ENCODE assay signal across 8 mouse cellular contexts in genomic region chrX:151046321-151046720, GRCm38 (mm10). TPM values are rescaled to one million over a fixed set of nuclear protein-coding genes. Genes with fewer than 3 reads are reported as not detected.
A peak's percentile ranks its signal among the peaks of the same experiment; 100 is the strongest.
DNase-seq lines count a peak whose midpoint lies in the region; ATAC-seq and TF ChIP-seq lines count a peak whose summit lies in the region.

No protein-coding gene starts in this region.

- 0 out of 2 replicates have a peak, but pooled peaks cover 4% of the 10 kb centered on the region for H3K4me1 ChIP-seq in liver, adult 2 months (ENCODE audit: control insufficient read depth, insufficient read depth, low read length)
- H3K4me1 ChIP-seq in forebrain, embryonic 11.5 days (replicated peaks; ENCODE audit: control insufficient read depth, insufficient read depth, low read length), result no peaks in the 10 kb centered on the region; the same call in 1 of the 2 replicates
- 0 out of 2 replicates have a peak, but pooled peaks cover 7% of the 10 kb centered on the region for H3K4me1 ChIP-seq in intestine, embryonic 16.5 days (ENCODE audit: control insufficient read depth, insufficient read depth, low read length)
- H3K4me1 ChIP-seq in neural tube, embryonic 13.5 days (replicated peaks), result peaks cover 28% of the 10 kb centered on the region

- no peak overlapping the region for H3K9ac ChIP-seq in liver, adult 2 months (ENCODE audit: low read depth, low read length)
- H3K9ac ChIP-seq in forebrain, embryonic 11.5 days (ENCODE audit: low read length), result peak overlapping the region; percentile 79; the same call in 1 of the 2 replicates
- no peak overlapping the region for H3K9ac ChIP-seq in intestine, embryonic 16.5 days (ENCODE audit: low read depth, low read length)
- peak overlapping the region; percentile 87; the same call in 1 of the 2 replicates for H3K9ac ChIP-seq in neural tube, embryonic 13.5 days

- WGBS in liver, adult 2 months, result 23% methylated on average over 11 of the region's 11 CpGs
- WGBS in forebrain, embryonic 11.5 days, result 41% methylated on average over 11 of the region's 11 CpGs
- WGBS in intestine, embryonic 16.5 days, result 44% methylated on average over 11 of the region's 11 CpGs
- 37% methylated on average over 11 of the region's 11 CpGs for WGBS in neural tube, embryonic 13.5 days

- peak; percentile 0 for DNase-seq in liver, adult 2 months (ENCODE audit: extremely low read depth, low read depth, low spot score)
- no peak for DNase-seq in liver
- DNase-seq in forebrain, embryonic 11.5 days (ENCODE audit: low spot score), result no peak
- no peak for DNase-seq in embryo, embryonic 9.5 days (ENCODE audit: extremely low spot score)
- no peak for DNase-seq in right cerebral cortex, adult 18-20 months
- DNase-seq in adrenal gland, postnatal 10 days, result no peak

- H3K9me3 ChIP-seq in forebrain, embryonic 11.5 days (ENCODE audit: control insufficient read depth, low read length), result no peaks in the 10 kb centered on the region
- no peaks in the 10 kb centered on the region for H3K9me3 ChIP-seq in intestine, embryonic 16.5 days (ENCODE audit: control insufficient read depth, low read length)
- H3K9me3 ChIP-seq in neural tube, embryonic 13.5 days, result no peaks in the 10 kb centered on the region

- no peak overlapping the region; the same call in 1 of the 2 replicates for H3K27ac ChIP-seq in liver, adult 2 months (replicated peaks; ENCODE audit: insufficient read depth, low read depth, low read length)
- H3K27ac ChIP-seq in forebrain, embryonic 11.5 days (ENCODE audit: low read depth, low read length), result no peak overlapping the region
- peak overlapping the region; percentile 14; the same call in 1 of the 2 replicates for H3K27ac ChIP-seq in intestine, embryonic 16.5 days (ENCODE audit: low read length)
- peak overlapping the region; percentile 92 for H3K27ac ChIP-seq in neural tube, embryonic 13.5 days (replicated peaks)

- H3K4me2 ChIP-seq in forebrain, embryonic 11.5 days (ENCODE audit: low read depth, low read length, severe bottlenecking), result peak overlapping the region; percentile 62
- H3K4me2 ChIP-seq in intestine, embryonic 16.5 days (ENCODE audit: low read depth, low read length), result peak overlapping the region; percentile 51
- peak overlapping the region; percentile 70 for H3K4me2 ChIP-seq in neural tube, embryonic 13.5 days

- no peaks in the 10 kb centered on the region for H3K27me3 ChIP-seq in liver, adult 2 months (ENCODE audit: control insufficient read depth, insufficient read depth, low read length)
- no peaks in the 10 kb centered on the region for H3K27me3 ChIP-seq in forebrain, embryonic 11.5 days (ENCODE audit: control insufficient read depth, insufficient read depth, low read length)
- no peaks in the 10 kb centered on the region for H3K27me3 ChIP-seq in intestine, embryonic 16.5 days (replicated peaks; ENCODE audit: control insufficient read depth, insufficient read depth, low read length)
- no peaks in the 10 kb centered on the region for H3K27me3 ChIP-seq in neural tube, embryonic 13.5 days

- TF ChIP-seq POLR2A in liver, adult 2 months (IDR thresholded peaks at IDR 0.05; ENCODE audit: extremely low read depth, insufficient read depth, low read length), result no peak

- no peak overlapping the region; the same call in 1 of the 2 replicates for H3K4me3 ChIP-seq in liver, adult 2 months (ENCODE audit: insufficient read depth, low read depth, low read length)
- H3K4me3 ChIP-seq in forebrain, embryonic 11.5 days (ENCODE audit: low read depth, low read length), result peak overlapping the region; percentile 60
- H3K4me3 ChIP-seq in intestine, embryonic 16.5 days (ENCODE audit: low read length), result peak overlapping the region; percentile 66
- H3K4me3 ChIP-seq in neural tube, embryonic 13.5 days, result peak overlapping the region; percentile 67

- TF ChIP-seq CTCF in liver, adult 2 months (IDR thresholded peaks at IDR 0.05; ENCODE audit: low read depth, low read length), result no peak

- no peaks in the 10 kb centered on the region for H3K36me3 ChIP-seq in liver, adult 2 months (ENCODE audit: control insufficient read depth, insufficient read depth, low read length)
- no peaks in the 10 kb centered on the region for H3K36me3 ChIP-seq in forebrain, embryonic 11.5 days (ENCODE audit: control insufficient read depth, insufficient read depth, low read length)
- no peaks in the 10 kb centered on the region for H3K36me3 ChIP-seq in intestine, embryonic 16.5 days (ENCODE audit: control insufficient read depth, insufficient read depth, low read length)
- H3K36me3 ChIP-seq in neural tube, embryonic 13.5 days, result no peaks in the 10 kb centered on the region

- ATAC-seq in forebrain, embryonic 11.5 days (replicated peaks; ENCODE audit: low FRiP score), result no peak
- ATAC-seq in intestine, embryonic 16.5 days, result no peak
- no peak for ATAC-seq in neural tube, embryonic 13.5 days (ENCODE audit: low read depth)

- H3K79me2 ChIP-seq in liver, adult 2 months (ENCODE audit: control insufficient read depth, insufficient read depth, low read length), result no peaks in the 10 kb centered on the region; the same call in 1 of the 2 replicates

RNA-seq across cellular contexts. Expression of gene Fgd1, which starts 0.4 kb away (rescaled TPM):
- 0.83 and 0.87 TPM in 2 replicates for total RNA-seq in liver, adult 2 months (2014; rRNA removed)
- 0.81 and 2.4 TPM in 2 replicates for polyA plus RNA-seq in liver, adult 2 months (2012; rRNA removed)
- 11.7 and 12.5 TPM in 2 replicates for polyA plus RNA-seq in forebrain, embryonic 11.5 days (2014; fragmentation: Nextera tagmentation; extraction: Ambion mirVana)
- polyA plus RNA-seq in intestine, embryonic 16.5 days (2015; fragmentation: Nextera tagmentation; extraction: Ambion mirVana), result 4.1 and 5.3 TPM in 2 replicates
- polyA plus RNA-seq in neural tube, embryonic 13.5 days (2015; fragmentation: Nextera tagmentation; extraction: Ambion mirVana), result 10.9 and 11.8 TPM in 2 replicates
- 10 to 100 TPM; 17.4 to 19.7 TPM for total RNA-seq in adrenal gland, postnatal 10 days (2021)

RNA-seq across cellular contexts. Expression of gene Gnl3l, which starts 29.2 kb away (rescaled TPM):
- 12.5 and 13.2 TPM in 2 replicates for total RNA-seq in liver, adult 2 months (2014; rRNA removed)
- polyA plus RNA-seq in liver, adult 2 months (2012; rRNA removed), result 4.1 and 4.3 TPM in 2 replicates
- polyA plus RNA-seq in forebrain, embryonic 11.5 days (2014; fragmentation: Nextera tagmentation; extraction: Ambion mirVana), result 46.8 and 48.0 TPM in 2 replicates
- 20.7 and 21.1 TPM in 2 replicates for polyA plus RNA-seq in intestine, embryonic 16.5 days (2015; fragmentation: Nextera tagmentation; extraction: Ambion mirVana)
- polyA plus RNA-seq in neural tube, embryonic 13.5 days (2015; fragmentation: Nextera tagmentation; extraction: Ambion mirVana), result 70.7 and 74.4 TPM in 2 replicates
- total RNA-seq in adrenal gland, postnatal 10 days (2021), result 10 to 100 TPM; 48.5 to 49.2 TPM

RNA-seq across cellular contexts. Expression of gene Tsr2, which starts 50.0 kb away (rescaled TPM):
- 6.0 and 6.4 TPM in 2 replicates for total RNA-seq in liver, adult 2 months (2014; rRNA removed)
- polyA plus RNA-seq in liver, adult 2 months (2012; rRNA removed), result 3.2 and 3.4 TPM in 2 replicates
- polyA plus RNA-seq in forebrain, embryonic 11.5 days (2014; fragmentation: Nextera tagmentation; extraction: Ambion mirVana), result 50.5 and 53.6 TPM in 2 replicates
- 26.3 and 32.6 TPM in 2 replicates for polyA plus RNA-seq in intestine, embryonic 16.5 days (2015; fragmentation: Nextera tagmentation; extraction: Ambion mirVana)
- 35.6 and 38.0 TPM in 2 replicates for polyA plus RNA-seq in neural tube, embryonic 13.5 days (2015; fragmentation: Nextera tagmentation; extraction: Ambion mirVana)
- 10 to 100 TPM; 26.0 to 32.0 TPM for total RNA-seq in adrenal gland, postnatal 10 days (2021)

Comparison
In these comparisons a context has a peak if more than half of its experiments do, and no peak if none do; other contexts are left out.
1. H3K27ac ChIP-seq: peak in intestine, embryonic 16.5 days (single experiment) and neural tube, embryonic 13.5 days (single experiment); none in liver, adult 2 months (single experiment) and forebrain, embryonic 11.5 days (single experiment).
2. H3K9ac ChIP-seq: peak in forebrain, embryonic 11.5 days (single experiment) and neural tube, embryonic 13.5 days (single experiment); none in liver, adult 2 months (single experiment) and intestine, embryonic 16.5 days (single experiment).
3. Peak in every context shown above with its lines, with median percentiles within 50 percentile points of each other: H3K4me2 ChIP-seq.